Mouse (Mus musculus) bone marrow, adult 2 months (tissue): ENCODE results near the gene Rpl13a.

Source experiments
- CTCF ChIP-seq: fragments of 200-500 bp; IDR thresholded peaks from 2 replicates; pipeline ENCODE4 v1.5.1; 2011; ENCODE audit warnings: low read length, control low read depth; ENCODE audit not compliant: control insufficient read depth, insufficient read depth
- POLR2A ChIP-seq: fragments of 200-500 bp; IDR thresholded peaks from 2 replicates; pipeline ENCODE4 v1.6.1; 2011; ENCODE audit warnings: low read depth, mild to moderate bottlenecking, control low read depth, low read length, borderline replicate concordance; ENCODE audit not compliant: control insufficient read depth

DNA sequence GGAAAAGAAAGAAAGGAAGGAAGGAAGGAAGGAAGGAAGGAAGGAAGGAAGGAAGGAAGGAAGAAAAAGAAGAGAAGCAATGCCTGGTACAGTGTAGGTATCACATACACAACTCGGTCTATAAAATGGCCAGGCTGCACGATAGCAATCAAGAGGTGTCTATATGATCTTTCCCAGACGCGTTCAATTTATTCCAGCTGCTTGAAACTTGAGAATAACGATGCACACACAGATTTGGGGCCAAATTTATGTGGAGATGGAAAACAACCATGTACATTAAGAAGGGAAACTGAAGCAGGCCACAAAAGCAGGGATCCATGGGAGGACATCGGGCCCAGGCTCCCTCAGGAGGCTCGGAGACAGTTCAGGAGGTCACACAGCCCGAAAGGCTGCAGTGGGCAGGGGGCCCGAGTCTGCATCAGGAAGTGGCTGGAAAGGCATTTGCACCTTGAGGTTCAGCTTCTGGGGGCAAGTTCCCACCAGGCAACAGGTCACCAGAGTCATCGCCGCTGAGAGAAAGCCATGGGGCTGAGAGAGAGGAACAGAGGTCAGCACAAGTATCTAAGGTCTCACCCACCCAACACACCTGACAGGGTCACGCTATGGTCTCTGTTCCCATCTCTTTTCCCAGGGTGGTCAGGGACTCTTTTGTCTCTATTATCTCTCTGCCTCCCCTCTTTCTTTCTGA, 35.6 kb downstream of the Rpl13a start:
- TF ChIP-seq POLR2A (no peak), CTCF (no peak)
